Comparison of ENCODE assay signal across 10 mouse cellular contexts in the genomic region with DNA sequence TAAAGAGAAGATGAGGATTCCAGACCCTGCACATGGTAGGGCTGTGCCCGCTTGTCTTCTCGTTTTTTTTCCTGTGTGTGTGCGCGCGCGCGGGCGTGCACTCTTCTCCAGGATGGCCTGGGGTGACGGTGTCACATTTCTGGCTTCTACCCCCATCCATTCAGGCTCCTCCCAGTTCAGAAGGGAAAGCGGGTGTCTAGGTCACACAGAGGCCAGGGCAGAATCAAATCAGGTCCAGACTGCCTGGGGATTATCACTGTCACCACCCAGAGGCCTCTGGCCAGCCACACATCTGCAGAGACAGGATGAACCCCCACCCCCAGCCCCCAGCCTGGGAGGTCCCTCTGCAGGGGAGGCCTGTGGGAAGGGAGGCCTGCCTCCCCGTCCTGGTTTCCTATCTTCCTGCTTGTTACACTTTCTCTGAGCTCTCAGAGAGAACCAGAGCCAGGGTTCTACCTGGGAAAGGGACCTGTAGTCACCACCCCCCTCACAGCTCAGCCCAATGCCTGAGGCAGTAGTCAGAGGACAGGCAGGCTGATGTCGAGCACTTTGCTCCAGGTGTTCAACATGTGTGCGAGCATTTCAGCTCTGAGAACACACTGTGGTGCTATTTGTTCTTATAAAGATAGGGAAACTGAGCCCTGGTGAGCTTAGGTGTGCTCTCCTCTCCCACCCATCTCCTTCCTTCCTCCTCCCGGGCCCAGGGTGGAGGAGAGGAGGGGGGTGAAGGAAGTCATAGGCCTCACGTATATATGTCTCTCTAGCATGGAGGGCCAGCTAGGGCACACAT. TPM values are rescaled to one million over a fixed set of nuclear protein-coding genes. Genes with fewer than 3 reads are reported as not detected.
DNase-seq lines count a peak whose midpoint lies in the region; ATAC-seq and TF ChIP-seq lines count a peak whose summit lies in the region.
"Had no signal": no experiment of that assay in that cellular context is flagged by ENCODE, and none has a peak within 500 bp of the region (broad histone marks: within the 10 kb centered on the region; RNA-seq: fewer than 3 reads in every experiment).

No protein-coding gene starts in this region.

- no peak for TF ChIP-seq CTCF in forebrain, postnatal 0 days (IDR thresholded peaks at IDR 0.05; ENCODE audit: low read depth)

- no peaks in the 10 kb centered on the region for H3K9me3 ChIP-seq in lung, embryonic 16.5 days (ENCODE audit: control insufficient read depth, low read length)
- H3K9me3 ChIP-seq in stomach, embryonic 15.5 days = no peaks in the 10 kb centered on the region
- no peaks in the 10 kb centered on the region for H3K9me3 ChIP-seq in forebrain, postnatal 0 days (ENCODE audit: low read length)

- H3K9ac ChIP-seq in lung, embryonic 16.5 days (ENCODE audit: low read length) = no peak overlapping the region
- no peak overlapping the region for H3K9ac ChIP-seq in stomach, embryonic 15.5 days
- no peak overlapping the region for H3K9ac ChIP-seq in forebrain, postnatal 0 days

- ATAC-seq in lung, embryonic 16.5 days (ENCODE audit: low read depth) = peak; percentile 37
- peak; percentile 15; the same call in 1 of the 2 replicates for ATAC-seq in stomach, embryonic 15.5 days (ENCODE audit: insufficient read depth, low FRiP score, low read depth)
- no peak for ATAC-seq in megakaryocyte-erythroid progenitor cell, adult 5-6 weeks (replicated peaks; ENCODE audit: low FRiP score, low TSS enrichment, poor library complexity, severe bottlenecking)
- no peak for ATAC-seq in forebrain, postnatal 0 days
- ATAC-seq: Patski had no signal

- peaks cover 65% of the 10 kb centered on the region for H3K27me3 ChIP-seq in lung, embryonic 16.5 days (ENCODE audit: control insufficient read depth, insufficient read depth, low read depth, low read length)
- peaks cover 49% of the 10 kb centered on the region for H3K27me3 ChIP-seq in stomach, embryonic 15.5 days (replicated peaks)
- peaks cover 79% of the 10 kb centered on the region for H3K27me3 ChIP-seq in forebrain, postnatal 0 days (ENCODE audit: insufficient read depth, low read length)
- H3K27me3 ChIP-seq: Patski had no signal

- WGBS in lung, embryonic 16.5 days = 14% methylated on average over 14 of the region's 15 CpGs
- 19% methylated on average over 15 of the region's 15 CpGs for WGBS in stomach, embryonic 15.5 days
- 32% methylated on average over 15 of the region's 15 CpGs for WGBS in forebrain, postnatal 0 days

- no peak overlapping the region for H3K4me3 ChIP-seq in lung, embryonic 16.5 days (ENCODE audit: low read length)
- no peak overlapping the region for H3K4me3 ChIP-seq in stomach, embryonic 15.5 days (replicated peaks)
- no peak overlapping the region for H3K4me3 ChIP-seq in forebrain, postnatal 0 days (ENCODE audit: low read depth, low read length)

- no peaks in the 10 kb centered on the region for H3K36me3 ChIP-seq in lung, embryonic 16.5 days (ENCODE audit: control insufficient read depth, insufficient read depth, low read length)
- no peaks in the 10 kb centered on the region for H3K36me3 ChIP-seq in stomach, embryonic 15.5 days
- no peaks in the 10 kb centered on the region; the same call in 1 of the 2 replicates for H3K36me3 ChIP-seq in forebrain, postnatal 0 days (ENCODE audit: insufficient read depth)

- no peak overlapping the region for H3K4me2 ChIP-seq in lung, embryonic 16.5 days (ENCODE audit: low read depth, low read length)
- H3K4me2 ChIP-seq in stomach, embryonic 15.5 days = 0 out of 2 replicates have a peak overlapping the region, but pooled peaks have one; percentile 21
- no peak overlapping the region for H3K4me2 ChIP-seq in forebrain, postnatal 0 days (ENCODE audit: low read depth)

- H3K27ac ChIP-seq in lung, embryonic 16.5 days (ENCODE audit: low read length) = no peak overlapping the region
- peak overlapping the region; percentile 11; the same call in 1 of the 2 replicates for H3K27ac ChIP-seq in stomach, embryonic 15.5 days
- H3K27ac ChIP-seq in forebrain, postnatal 0 days (ENCODE audit: low read depth, low read length) = no peak overlapping the region

- intact Hi-C loops in left cerebral cortex, postnatal 10 days (cut with DNase I) = loop anchor here (5.0 kb wide), 2 partner anchors 53 to 158 kb away; partner anchors contain the start of gene Epb41

- DNase-seq in lung, postnatal 14 days = no peak
- DNase-seq in heart, adult 9 months (ENCODE audit: low spot score in 2 of 2) = peak; percentile 50 to 67
- DNase-seq in kidney, postnatal 25 days = peak; percentile 55 to 80
- no peak for DNase-seq in forebrain, postnatal 0 days
- DNase-seq in left cerebral cortex, postnatal 10 days (ENCODE audit: extremely low spot score in 1 of 2, low spot score in 2 of 2) = no peak

- peaks cover 37% of the 10 kb centered on the region for H3K4me1 ChIP-seq in lung, embryonic 16.5 days (replicated peaks; ENCODE audit: control insufficient read depth, insufficient read depth, low read length)
- peaks cover 57% of the 10 kb centered on the region for H3K4me1 ChIP-seq in stomach, embryonic 15.5 days
- no peaks in the 10 kb centered on the region for H3K4me1 ChIP-seq in forebrain, postnatal 0 days (ENCODE audit: insufficient read depth)

RNA-seq across cellular contexts. Expression of gene Tmem200b, which starts 2.7 kb away (rescaled TPM):
- polyA plus RNA-seq in lung, embryonic 16.5 days (2015; fragmentation: Nextera tagmentation; extraction: Ambion mirVana) = 0.25 and 0.43 TPM in 2 replicates
- polyA plus RNA-seq in stomach, embryonic 15.5 days (2015; fragmentation: Nextera tagmentation; extraction: Ambion mirVana) = 0.99 and 1.2 TPM in 2 replicates
- total RNA-seq in megakaryocyte-erythroid progenitor cell, adult 5-6 weeks (2014; fragmentation: Nextera tagmentation) = not detected in 2 replicates
- total RNA-seq in megakaryocyte-erythroid progenitor cell, adult 5-6 weeks (2017) = 0.80 TPM in 1 of 2 replicates, not detected in the other
- total RNA-seq in forebrain, postnatal 0 days (2014; rRNA removed) = 2.5 and 2.7 TPM in 2 replicates
- polyA plus RNA-seq in forebrain, postnatal 0 days (2015; fragmentation: Nextera tagmentation; extraction: Ambion mirVana) = 0.26 and 0.33 TPM in 2 replicates
- 1 to 10 TPM; 3.1 to 3.9 TPM for total RNA-seq in left cerebral cortex, postnatal 10 days (2021)
- total RNA-seq: megakaryocyte, adult 5-6 weeks had no signal
- polyA plus RNA-seq: Patski had no signal

RNA-seq across cellular contexts. Expression of gene Srsf4, which starts 45.5 kb away (rescaled TPM):
- 96.8 and 108 TPM in 2 replicates for polyA plus RNA-seq in lung, embryonic 16.5 days (2015; fragmentation: Nextera tagmentation; extraction: Ambion mirVana)
- polyA plus RNA-seq in stomach, embryonic 15.5 days (2015; fragmentation: Nextera tagmentation; extraction: Ambion mirVana) = 95.1 and 97.8 TPM in 2 replicates
- 74.7 and 95.5 TPM in 2 replicates for total RNA-seq in megakaryocyte-erythroid progenitor cell, adult 5-6 weeks (2014; fragmentation: Nextera tagmentation)
- total RNA-seq in megakaryocyte-erythroid progenitor cell, adult 5-6 weeks (2017) = 89.4 and 114 TPM in 2 replicates
- 28.2 and 49.4 TPM in 2 replicates for total RNA-seq in forebrain, postnatal 0 days (2014; rRNA removed)
- 81.3 and 99.7 TPM in 2 replicates for polyA plus RNA-seq in forebrain, postnatal 0 days (2015; fragmentation: Nextera tagmentation; extraction: Ambion mirVana)
- 10 to 100 TPM; 73.4 to 74.0 TPM for total RNA-seq in left cerebral cortex, postnatal 10 days (2021)

Comparison
In these comparisons a context has a peak if more than half of its experiments do, and no peak if none do; other contexts are left out.
1. ATAC-seq: peak in lung, embryonic 16.5 days (single experiment) and stomach, embryonic 15.5 days (single experiment); none in megakaryocyte-erythroid progenitor cell, adult 5-6 weeks (single experiment) and forebrain, postnatal 0 days (single experiment).
2. DNase-seq: peak in heart, adult 9 months (2 of 2) and kidney, postnatal 25 days (2 of 2); none in lung, postnatal 14 days (single experiment), forebrain, postnatal 0 days (single experiment) and left cerebral cortex, postnatal 10 days (0 of 2).